Mouse (Mus musculus) lung, embryonic 16.5 days (tissue): Measurements from ENCODE around the gene Klhl2. TPM values are rescaled to one million over a fixed set of nuclear protein-coding genes. Genes with fewer than 3 reads are reported as not detected.

Experiments
- ATAC-seq: fragments of 200-750 bp; cut with Nextera tagmentation; 2 replicates; pipeline ENCODE4 v1.8.0; 2017; ENCODE audit warnings: low read depth, mild to moderate bottlenecking, moderate library complexity
- H3K27ac ChIP-seq: fragments of 300-500 bp; sonication (generic); 2 replicates; pipeline ENCODE4 v1.5.1; 2014; ENCODE audit warnings: mild to moderate bottlenecking, control low read depth, low read length
- H3K27me3 ChIP-seq: fragments of 300-500 bp; sonication (generic); 2 replicates; pipeline ENCODE4 v1.6.1; 2014; ENCODE audit warnings: low read depth, low read length, mixed read lengths; ENCODE audit not compliant: control insufficient read depth, insufficient read depth
- H3K36me3 ChIP-seq: fragments of 300-500 bp; sonication (generic); 2 replicates; pipeline ENCODE4 v1.6.1; 2014; ENCODE audit warnings: low read length; ENCODE audit not compliant: control insufficient read depth, insufficient read depth
- H3K4me1 ChIP-seq: fragments of 300-500 bp; sonication (generic); replicated peaks from 2 replicates; pipeline ENCODE4 v1.6.1; 2014; ENCODE audit warnings: low read length, mixed read lengths; ENCODE audit not compliant: control insufficient read depth, insufficient read depth
- H3K4me2 ChIP-seq: fragments of 300-500 bp; sonication (generic); 2 replicates; pipeline ENCODE4 v1.6.1; 2014; ENCODE audit warnings: low read depth, low read length, control low read depth
- H3K4me3 ChIP-seq: fragments of 300-500 bp; sonication (generic); 2 replicates; pipeline ENCODE4 v1.5.1; 2014; ENCODE audit warnings: mild to moderate bottlenecking, low read length, control low read depth
- H3K9ac ChIP-seq: fragments of 300-500 bp; sonication (generic); 2 replicates; pipeline ENCODE4 v1.6.1; 2014; ENCODE audit warnings: low read length, control low read depth
- H3K9me3 ChIP-seq: fragments of 300-500 bp; sonication (generic); 2 replicates; pipeline ENCODE4 v1.6.1; 2016; ENCODE audit warnings: low read length; ENCODE audit not compliant: control insufficient read depth
- WGBS: fragments of 180-500 bp; shearing (Covaris S2); extraction: QIAGEN DNeasy Blood & Tissue Kit; methylation state at CpG from one replicate; pipeline ENCODE4 v1.1.7; 2014; 5-methylcytosine and 5-hydroxymethylcytosine counted together
- polyA plus RNA-seq: library from polyadenylated mRNA; unstranded; fragments of >200 nt; fragmentation: Nextera tagmentation; extraction: Ambion mirVana; gene quantifications from 2 replicates; pipeline ENCODE4 v1.2.1, GENCODE M21; 2015

Gene Klhl2
- polyA plus RNA-seq, 1 experiment from 2014 or later = 3.9 TPM

DNA sequence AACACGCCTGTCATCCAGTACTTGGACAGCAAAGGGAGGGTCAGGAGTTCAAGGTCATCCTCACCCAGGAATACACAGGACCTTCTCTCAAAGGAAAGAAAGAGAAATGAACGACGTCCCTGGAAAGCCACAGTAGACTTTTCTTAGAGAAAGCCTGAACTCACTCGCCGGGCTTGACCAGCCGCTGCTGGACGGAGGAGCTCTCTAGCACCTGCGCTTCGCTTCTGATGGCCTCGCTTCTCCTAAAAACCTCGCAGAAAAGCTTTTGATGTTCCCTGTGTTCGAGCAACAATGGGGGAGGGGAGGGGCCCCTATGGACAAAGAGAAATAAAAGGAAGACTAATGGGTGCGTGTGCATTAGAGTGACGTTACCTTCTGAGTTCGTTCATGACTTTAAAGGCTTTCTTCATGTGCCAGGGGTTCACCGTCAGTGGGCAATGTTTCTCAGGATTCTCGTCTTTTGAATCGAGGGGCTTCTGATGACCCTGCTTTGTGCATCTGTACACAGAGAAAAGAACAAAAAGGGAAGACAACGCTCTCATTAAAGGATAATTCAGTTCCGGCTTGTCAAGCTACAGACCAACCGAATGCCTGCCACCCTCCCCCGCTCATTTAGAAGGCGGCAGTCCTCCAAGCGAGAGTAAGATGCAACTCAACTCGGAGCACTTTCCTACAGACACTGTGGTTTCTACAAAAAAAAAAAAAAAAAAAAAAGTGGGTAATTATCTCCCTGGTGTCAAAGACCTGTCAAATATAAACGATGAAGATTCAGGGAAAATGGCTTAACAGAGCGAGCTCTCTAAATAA, 15.5 kb downstream of the Klhl2 start:
- H3K9ac ChIP-seq = no peak overlapping the region
- H3K4me2 ChIP-seq = no peak overlapping the region
- H3K27me3 ChIP-seq = no peaks in the 10 kb centered on the region
- peaks cover 2% of the 10 kb centered on the region for H3K36me3 ChIP-seq
- 65% methylated on average over 27 of the region's 27 CpGs for WGBS
- no peak overlapping the region for H3K4me3 ChIP-seq
- H3K4me1 ChIP-seq = peaks cover 16% of the 10 kb centered on the region; the same call in 1 of the 2 replicates
- 0 out of 2 replicates have a peak, but pooled peaks cover 1% of the 10 kb centered on the region for H3K9me3 ChIP-seq
- H3K27ac ChIP-seq = no peak overlapping the region
- ATAC-seq = no peak

DNA sequence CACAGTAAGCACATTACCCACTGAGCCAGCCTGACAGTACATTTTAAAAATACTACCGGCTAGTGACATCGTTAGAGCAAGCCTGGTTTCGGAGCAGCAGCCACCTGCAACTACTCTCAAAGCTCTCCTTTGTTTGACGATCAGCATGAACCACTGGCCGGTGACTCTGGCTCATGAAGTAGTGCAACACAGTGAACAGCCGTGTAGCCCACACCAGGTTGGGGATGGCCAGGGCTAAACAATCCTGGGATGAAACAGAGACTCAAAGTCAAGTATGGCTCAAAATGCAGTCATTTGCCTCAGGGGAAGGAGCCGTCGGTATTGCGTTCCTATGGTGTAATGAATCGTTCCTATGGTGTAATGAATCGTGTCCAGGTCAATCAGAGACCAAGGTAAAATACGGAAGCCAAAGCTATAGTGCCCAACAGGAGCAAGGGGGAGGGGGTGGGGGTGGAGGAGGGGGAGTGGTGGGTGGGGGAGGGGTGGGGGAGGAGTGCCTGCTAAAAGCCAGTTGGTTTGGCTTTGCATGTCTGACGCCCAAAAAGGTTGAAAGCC, 17.2 kb downstream of the Klhl2 start:
- no peak for ATAC-seq
- 87% methylated on average over 13 of the region's 13 CpGs for WGBS
- Histone ChIP-seq H3K9me3 (0 out of 2 replicates have a peak, but pooled peaks cover 4% of the 10 kb centered on the region), H3K4me1 (peaks cover 11% of the 10 kb centered on the region; the same call in 1 of the 2 replicates), H3K27me3 (no peaks in the 10 kb centered on the region), H3K9ac (no peak overlapping the region), H3K4me2 (no peak overlapping the region), H3K36me3 (peaks cover 12% of the 10 kb centered on the region), H3K27ac (no peak overlapping the region), H3K4me3 (no peak overlapping the region)

DNA sequence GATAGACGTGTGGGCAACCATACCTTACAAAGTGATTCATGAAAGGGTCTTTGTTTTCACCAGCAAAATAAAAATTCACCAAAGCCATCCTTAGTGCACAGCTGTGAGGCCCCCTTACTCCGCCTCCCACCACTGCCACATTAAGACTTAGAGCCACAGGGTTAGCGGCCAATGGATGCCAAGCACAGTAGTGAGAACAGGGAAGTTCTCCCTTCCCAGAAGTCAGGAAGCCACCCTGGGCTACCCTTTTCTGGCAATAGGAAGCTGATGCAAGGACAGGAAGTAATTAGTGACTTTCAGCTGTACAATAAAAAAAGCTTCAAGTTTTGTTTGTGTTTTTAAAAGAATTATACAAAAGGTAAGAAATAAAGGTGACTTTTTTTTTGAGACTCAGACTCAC, 18.2 kb downstream of the Klhl2 start:
- Histone ChIP-seq H3K9me3 (0 out of 2 replicates have a peak, but pooled peaks cover 4% of the 10 kb centered on the region), H3K27me3 (no peaks in the 10 kb centered on the region), H3K9ac (no peak overlapping the region), H3K36me3 (peaks cover 12% of the 10 kb centered on the region), H3K4me3 (no peak overlapping the region), H3K4me1 (0 out of 2 replicates have a peak, but pooled peaks cover 5% of the 10 kb centered on the region), H3K4me2 (no peak overlapping the region), H3K27ac (no peak overlapping the region)
- no peak for ATAC-seq
- WGBS = 80% methylated on average over 3 of the region's 3 CpGs

DNA sequence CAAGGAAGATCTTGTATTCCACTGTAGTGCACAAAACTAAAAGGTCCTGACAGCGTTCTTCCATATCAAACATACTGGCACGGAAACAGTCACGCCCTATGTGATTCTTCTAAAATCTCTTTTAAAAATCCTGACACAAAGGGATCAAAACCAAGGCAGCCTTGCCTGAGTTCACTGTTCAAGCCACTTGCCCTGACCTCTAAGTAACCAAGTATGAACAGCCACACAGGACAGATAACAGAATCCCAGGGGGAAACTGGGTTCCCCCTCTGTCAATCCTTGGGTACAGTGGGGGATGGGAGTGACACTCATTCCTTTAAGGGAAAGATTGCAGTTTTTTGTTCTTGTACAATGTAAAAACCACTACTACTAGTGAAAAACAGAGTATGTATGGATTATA, 19.9 kb downstream of the Klhl2 start:
- H3K27ac ChIP-seq = no peak overlapping the region
- no peak overlapping the region for H3K4me2 ChIP-seq
- 0 out of 2 replicates have a peak, but pooled peaks cover under 1% of the 10 kb centered on the region for H3K4me1 ChIP-seq
- no peak overlapping the region for H3K9ac ChIP-seq
- H3K36me3 ChIP-seq = peaks cover 12% of the 10 kb centered on the region
- ATAC-seq = no peak
- H3K4me3 ChIP-seq = no peak overlapping the region
- H3K9me3 ChIP-seq = 0 out of 2 replicates have a peak, but pooled peaks cover 4% of the 10 kb centered on the region
- 92% methylated on average over 3 of the region's 3 CpGs for WGBS
- H3K27me3 ChIP-seq = no peaks in the 10 kb centered on the region

DNA sequence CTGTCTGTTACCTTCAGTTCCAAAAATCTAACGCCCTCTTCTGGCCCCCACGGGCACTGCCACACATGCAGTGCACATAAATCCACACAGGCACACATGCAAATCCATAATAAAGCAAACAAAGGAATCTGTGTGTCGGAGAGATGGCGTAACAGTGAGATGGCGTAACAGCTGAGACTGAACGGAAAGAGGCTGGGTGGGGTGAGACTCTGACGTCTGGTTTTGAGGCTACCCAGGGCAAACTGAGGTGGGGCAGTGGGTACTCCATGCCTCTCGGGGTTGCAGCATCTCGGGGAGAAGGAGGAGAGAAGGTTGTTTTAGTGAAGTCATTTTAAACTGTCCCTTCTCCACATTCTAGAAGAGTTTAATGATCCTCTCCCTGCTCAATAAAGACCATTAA, 20.4 kb downstream of the Klhl2 start:
- ATAC-seq = no peak
- Histone ChIP-seq H3K4me1 (no peaks in the 10 kb centered on the region), H3K36me3 (peaks cover 12% of the 10 kb centered on the region), H3K4me3 (no peak overlapping the region), H3K27me3 (no peaks in the 10 kb centered on the region), H3K27ac (no peak overlapping the region), H3K4me2 (no peak overlapping the region), H3K9me3 (0 out of 2 replicates have a peak, but pooled peaks cover 4% of the 10 kb centered on the region), H3K9ac (no peak overlapping the region)
- WGBS = 83% methylated on average over 9 of the region's 9 CpGs

DNA sequence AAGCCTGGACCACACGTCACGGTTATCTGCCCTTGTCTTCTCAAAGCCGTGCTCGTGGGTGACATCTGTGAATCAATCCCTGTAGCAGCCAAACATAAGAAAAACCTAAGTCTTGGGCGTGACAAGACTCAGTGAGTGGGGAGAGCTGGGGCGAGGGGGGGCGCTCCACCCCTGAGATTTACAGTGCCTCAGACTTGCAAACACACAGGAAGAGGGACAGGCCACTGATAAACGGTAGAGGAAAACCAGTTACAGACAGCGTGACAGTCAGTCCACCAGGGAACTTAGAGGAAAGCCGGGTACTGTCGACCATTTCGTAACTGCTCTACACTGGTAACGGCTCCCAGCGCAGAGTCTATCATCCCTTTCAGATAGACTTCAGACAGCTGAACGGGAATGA, 21.4 kb downstream of the Klhl2 start:
- Histone ChIP-seq H3K4me2 (no peak overlapping the region), H3K9ac (no peak overlapping the region), H3K4me3 (no peak overlapping the region), H3K27me3 (no peaks in the 10 kb centered on the region), H3K4me1 (no peaks in the 10 kb centered on the region), H3K27ac (no peak overlapping the region), H3K9me3 (0 out of 2 replicates have a peak, but pooled peaks cover 4% of the 10 kb centered on the region), H3K36me3 (peaks cover 12% of the 10 kb centered on the region)
- ATAC-seq = no peak
- WGBS = 77% methylated on average over 15 of the region's 15 CpGs

DNA sequence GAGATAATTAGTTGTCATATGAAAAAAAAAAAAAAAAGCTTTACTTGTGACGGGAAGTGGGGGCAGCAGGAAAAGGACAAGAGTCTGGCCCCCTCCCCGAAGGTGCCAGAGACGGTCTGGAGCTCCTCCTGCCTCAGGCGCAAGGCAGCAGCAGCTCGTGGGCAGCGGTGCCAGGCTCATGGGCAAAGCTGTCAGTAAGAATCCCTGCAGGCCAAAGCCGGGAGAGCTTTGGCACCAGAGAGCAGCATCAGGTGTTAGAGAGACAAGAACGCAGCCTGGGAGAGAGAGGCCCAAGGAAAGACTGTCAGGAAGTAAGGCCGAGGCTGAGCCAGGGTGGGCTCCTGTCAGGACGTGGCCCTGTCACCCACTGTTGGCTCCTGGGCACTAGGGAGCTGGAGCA, 22.5 kb downstream of the Klhl2 start:
- Histone ChIP-seq H3K4me2 (no peak overlapping the region), H3K9ac (no peak overlapping the region), H3K9me3 (0 out of 2 replicates have a peak, but pooled peaks cover 4% of the 10 kb centered on the region), H3K27ac (no peak overlapping the region), H3K4me3 (no peak overlapping the region), H3K27me3 (no peaks in the 10 kb centered on the region), H3K4me1 (no peaks in the 10 kb centered on the region), H3K36me3 (peaks cover 12% of the 10 kb centered on the region)
- ATAC-seq = no peak
- WGBS = 71% methylated on average over 10 of the region's 10 CpGs

DNA sequence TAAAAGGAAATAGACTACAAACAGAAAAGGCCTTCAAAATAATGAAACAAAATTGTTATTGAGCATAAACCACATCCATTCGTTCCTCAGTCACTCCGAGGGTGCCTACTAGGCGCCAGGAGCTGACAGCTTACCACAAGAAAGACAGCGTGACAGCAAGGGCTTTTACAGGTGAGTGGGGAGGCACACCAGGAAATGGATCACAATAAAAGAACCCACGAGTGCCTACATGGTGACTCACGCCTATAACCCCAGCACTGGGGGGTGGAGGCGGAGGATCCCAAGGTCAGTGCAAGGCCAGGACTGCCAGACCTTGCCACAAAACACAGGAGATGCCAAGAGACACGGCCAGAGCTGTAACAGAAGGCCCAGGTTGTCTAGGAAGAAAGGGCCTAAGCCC, 23.4 kb downstream of the Klhl2 start:
- no peak overlapping the region for H3K4me2 ChIP-seq
- 0 out of 2 replicates have a peak, but pooled peaks cover 4% of the 10 kb centered on the region for H3K9me3 ChIP-seq
- H3K36me3 ChIP-seq = peaks cover 12% of the 10 kb centered on the region
- H3K9ac ChIP-seq = no peak overlapping the region
- no peak for ATAC-seq
- no peaks in the 10 kb centered on the region for H3K27me3 ChIP-seq
- no peak overlapping the region for H3K4me3 ChIP-seq
- no peak overlapping the region for H3K27ac ChIP-seq
- no peaks in the 10 kb centered on the region for H3K4me1 ChIP-seq
- WGBS = 61% methylated on average over 8 of the region's 8 CpGs

DNA sequence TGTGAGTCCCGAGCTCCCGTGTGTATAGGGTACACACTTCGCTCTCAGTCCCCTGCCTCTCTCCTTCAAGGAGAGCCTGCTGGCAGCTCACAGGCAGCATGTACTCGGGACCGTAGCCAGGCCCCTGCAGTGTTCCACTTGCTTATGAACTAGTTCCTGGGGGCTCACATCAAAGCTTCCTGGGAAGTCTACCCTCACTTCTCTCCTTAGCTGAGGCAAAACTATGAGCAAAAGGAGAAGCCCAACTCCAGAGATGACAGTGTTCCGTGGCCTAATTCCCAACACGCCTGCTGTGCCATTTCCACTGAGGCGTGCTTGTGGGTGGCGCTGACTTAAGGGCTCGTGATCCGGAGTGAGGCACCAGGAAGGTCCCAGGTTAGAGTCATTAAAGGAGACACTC, 25.9 kb downstream of the Klhl2 start:
- peaks cover 7% of the 10 kb centered on the region; the same call in 1 of the 2 replicates for H3K36me3 ChIP-seq
- H3K4me2 ChIP-seq = no peak overlapping the region
- no peaks in the 10 kb centered on the region for H3K4me1 ChIP-seq
- ATAC-seq = no peak
- no peak overlapping the region for H3K9ac ChIP-seq
- H3K9me3 ChIP-seq = no peaks in the 10 kb centered on the region
- H3K4me3 ChIP-seq = no peak overlapping the region
- WGBS = 78% methylated on average over 11 of the region's 11 CpGs
- H3K27me3 ChIP-seq = no peaks in the 10 kb centered on the region
- H3K27ac ChIP-seq = no peak overlapping the region
